ENCODE assay signal across 8 mouse cellular contexts in the genomic region with DNA sequence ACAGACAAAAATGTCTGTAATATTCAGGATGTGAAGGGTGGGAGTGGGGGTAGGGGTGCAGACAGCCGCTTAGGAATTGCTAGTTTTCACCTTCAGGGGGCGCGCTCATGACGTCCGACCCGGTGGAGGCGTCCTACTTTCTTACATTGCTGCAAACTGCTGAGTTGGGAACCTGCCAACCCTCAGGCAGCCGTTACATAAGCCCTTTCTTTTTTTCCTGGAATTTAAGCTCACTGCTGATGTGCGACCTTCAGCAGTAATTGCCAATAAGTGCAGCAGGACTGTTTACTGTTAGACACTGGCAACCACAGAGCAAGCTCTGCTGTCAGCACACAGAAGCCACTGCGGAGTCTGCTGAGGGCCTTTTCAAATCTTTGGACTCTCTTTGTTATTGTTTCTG.
DNase-seq lines count a peak whose midpoint lies in the region; ATAC-seq lines count a peak whose summit lies in the region.

No protein-coding gene starts in this region.

- H3K27me3 ChIP-seq in intestine, embryonic 16.5 days (replicated peaks; ENCODE audit: control insufficient read depth, insufficient read depth, low read length) = no peaks in the 10 kb centered on the region

- intact Hi-C loops in left cerebral cortex, postnatal 25 days (cut with DNase I) = loop anchor here (1.0 to 5.0 kb wide), 2 partner anchors 76 to 233 kb away; no protein-coding TSS in a partner anchor

- no peak overlapping the region for H3K9ac ChIP-seq in intestine, embryonic 16.5 days (ENCODE audit: low read depth, low read length)

- H3K9me3 ChIP-seq in intestine, embryonic 16.5 days (ENCODE audit: control insufficient read depth, low read length) = no peaks in the 10 kb centered on the region

- WGBS in intestine, embryonic 16.5 days = 9% methylated on average over 10 of the region's 10 CpGs

- no peaks in the 10 kb centered on the region for H3K36me3 ChIP-seq in intestine, embryonic 16.5 days (ENCODE audit: control insufficient read depth, insufficient read depth, low read length)

- peak; percentile 94 to 98 for DNase-seq in adrenal gland, adult (ENCODE audit: inconsistent age in 2 of 2, low spot score in 1 of 2)
- DNase-seq in embryo, embryonic 11 days = peak; percentile 78
- DNase-seq in gastrocnemius, postnatal 4 days (ENCODE audit: low spot score in 2 of 2) = peak; percentile 74 to 87
- DNase-seq in left cerebral cortex, postnatal 25 days (ENCODE audit: low spot score in 2 of 2) = peak; percentile 91 to 97
- peak; percentile 58 for DNase-seq in mesoderm, embryonic 11.5 days (ENCODE audit: low read depth, low spot score)
- peak; percentile 81 for DNase-seq in right cerebral cortex, postnatal 25 days
- DNase-seq in c-Kit-positive CD71-positive TER-119-positive erythroid progenitor cells, embryonic 14.5 days (ENCODE audit: low spot score) = no peak

- H3K4me1 ChIP-seq in intestine, embryonic 16.5 days (ENCODE audit: control insufficient read depth, insufficient read depth, low read length) = peaks cover 9% of the 10 kb centered on the region; the same call in 1 of the 2 replicates

- no peak overlapping the region for H3K4me2 ChIP-seq in intestine, embryonic 16.5 days (ENCODE audit: low read depth, low read length)

- peak overlapping the region; percentile 49; the same call in 1 of the 2 replicates for H3K27ac ChIP-seq in intestine, embryonic 16.5 days (ENCODE audit: low read length)

- H3K4me3 ChIP-seq in intestine, embryonic 16.5 days (ENCODE audit: low read length) = no peak overlapping the region

- ATAC-seq in intestine, embryonic 16.5 days = peak; percentile 83
